Mouse (Mus musculus): ENCODE measurements at regions not wholly inside any gene's neighbourhood (a gene's known extent, or its start where the extent isn't known, plus 50 kb on each side); places are given as distances from the start of the nearest gene placed in this dataset.

DNA sequence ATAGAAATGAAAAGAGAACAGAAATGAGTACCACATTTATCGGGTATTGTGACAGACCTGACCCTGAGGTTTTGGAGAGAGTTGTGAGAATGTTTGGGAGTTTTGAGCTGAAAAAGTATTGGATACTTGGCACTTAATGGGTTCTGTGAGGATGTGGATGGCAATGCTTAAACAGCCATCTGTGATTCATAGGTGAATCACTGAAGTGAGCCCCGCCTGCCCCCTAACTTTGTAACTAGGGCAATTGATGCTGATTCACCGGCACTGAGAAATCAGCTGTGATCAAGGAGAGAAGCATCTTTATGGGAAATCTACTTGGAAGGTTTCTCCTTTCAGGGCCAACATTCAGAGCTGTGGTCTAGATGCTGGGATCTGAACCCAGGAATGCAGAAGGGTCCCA, 291.9 kb upstream of the Slc35b3 start:
- Histone ChIP-seq H3K9ac (ENCODE audit: low read depth, low read length) (no peak overlapping the region), H3K27ac (ENCODE audit: low read length) (no peak overlapping the region), H3K9me3 (ENCODE audit: control insufficient read depth, low read length) (no peaks in the 10 kb centered on the region), H3K4me1 (ENCODE audit: control insufficient read depth, insufficient read depth, low read length) (no peaks in the 10 kb centered on the region), H3K27me3 (replicated peaks; ENCODE audit: control insufficient read depth, insufficient read depth, low read length) (no peaks in the 10 kb centered on the region), H3K36me3 (ENCODE audit: control insufficient read depth, insufficient read depth, low read length) (no peaks in the 10 kb centered on the region), H3K4me3 (ENCODE audit: low read length) (no peak overlapping the region), H3K4me2 (ENCODE audit: low read depth, low read length) (no peak overlapping the region)
- no peak for ATAC-seq
- WGBS = 91% methylated on average over 3 of the region's 3 CpGs

DNA sequence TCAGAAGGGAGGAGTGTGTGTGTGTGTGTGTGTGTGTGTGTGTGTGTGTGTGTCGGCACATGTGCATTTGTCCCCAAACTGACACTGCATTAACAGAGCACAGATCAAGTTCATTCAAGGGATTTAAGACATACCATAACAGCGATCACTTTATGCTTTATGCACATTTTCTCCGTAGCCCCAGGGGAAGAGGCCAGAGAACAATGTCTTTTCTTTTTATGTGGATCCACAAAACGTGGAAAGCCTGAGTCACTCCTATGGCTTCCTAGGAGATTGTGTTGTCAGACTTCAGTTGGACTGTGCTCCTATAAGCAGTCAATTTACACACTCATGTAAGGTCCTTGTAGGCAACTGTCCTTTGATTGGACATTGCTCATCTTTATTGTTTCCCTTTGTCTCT, 289.4 kb upstream of the Slc35b3 start:
- 81% methylated on average over 4 of the region's 4 CpGs for WGBS
- no peak overlapping the region for H3K27ac ChIP-seq (ENCODE audit: low read length)
- no peak for ATAC-seq

DNA sequence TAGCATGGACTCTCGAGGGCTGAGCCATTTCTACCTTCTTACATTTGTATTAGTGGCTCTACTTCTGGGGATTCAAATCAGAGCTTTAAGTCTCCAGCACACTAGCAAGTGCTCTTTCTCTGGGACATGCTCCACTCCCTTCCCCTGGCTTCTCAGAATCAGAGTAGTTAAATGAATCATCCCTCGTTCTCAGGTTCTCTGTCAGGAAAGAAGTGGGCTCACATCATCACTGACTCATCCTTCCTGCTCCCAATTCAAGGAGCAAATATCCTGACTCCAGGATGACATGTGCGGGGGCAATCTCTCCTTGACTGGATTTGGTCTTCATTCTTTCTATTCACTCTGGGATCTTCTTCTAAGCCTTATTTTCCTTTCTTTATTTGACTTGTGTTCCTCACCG, 266.2 kb upstream of the Slc35b3 start:
- Histone ChIP-seq H3K36me3 (ENCODE audit: control insufficient read depth, insufficient read depth, low read length) (no peaks in the 10 kb centered on the region), H3K9ac (ENCODE audit: low read depth, low read length) (no peak overlapping the region), H3K27ac (ENCODE audit: low read length) (no peak overlapping the region), H3K4me3 (ENCODE audit: low read length) (no peak overlapping the region), H3K4me1 (ENCODE audit: control insufficient read depth, insufficient read depth, low read length) (no peaks in the 10 kb centered on the region), H3K9me3 (ENCODE audit: control insufficient read depth, low read length) (no peaks in the 10 kb centered on the region), H3K27me3 (replicated peaks; ENCODE audit: control insufficient read depth, insufficient read depth, low read length) (no peaks in the 10 kb centered on the region), H3K4me2 (ENCODE audit: low read depth, low read length) (no peak overlapping the region)
- 69% methylated on average over 4 of the region's 4 CpGs for WGBS
- no peak for ATAC-seq

More for the DNA sequence above, 289.4 kb upstream of the Slc35b3 start:
- H3K9me3 ChIP-seq (ENCODE audit: control insufficient read depth, low read length) = no peaks in the 10 kb centered on the region
- H3K36me3 ChIP-seq (ENCODE audit: control insufficient read depth, insufficient read depth, low read length) = no peaks in the 10 kb centered on the region
- no peak overlapping the region for H3K4me2 ChIP-seq (ENCODE audit: low read depth, low read length)
- H3K4me3 ChIP-seq (ENCODE audit: low read length) = no peak overlapping the region
- no peaks in the 10 kb centered on the region for H3K27me3 ChIP-seq (replicated peaks; ENCODE audit: control insufficient read depth, insufficient read depth, low read length)
- H3K9ac ChIP-seq (ENCODE audit: low read depth, low read length) = no peak overlapping the region
- H3K4me1 ChIP-seq (ENCODE audit: control insufficient read depth, insufficient read depth, low read length) = no peaks in the 10 kb centered on the region

DNA sequence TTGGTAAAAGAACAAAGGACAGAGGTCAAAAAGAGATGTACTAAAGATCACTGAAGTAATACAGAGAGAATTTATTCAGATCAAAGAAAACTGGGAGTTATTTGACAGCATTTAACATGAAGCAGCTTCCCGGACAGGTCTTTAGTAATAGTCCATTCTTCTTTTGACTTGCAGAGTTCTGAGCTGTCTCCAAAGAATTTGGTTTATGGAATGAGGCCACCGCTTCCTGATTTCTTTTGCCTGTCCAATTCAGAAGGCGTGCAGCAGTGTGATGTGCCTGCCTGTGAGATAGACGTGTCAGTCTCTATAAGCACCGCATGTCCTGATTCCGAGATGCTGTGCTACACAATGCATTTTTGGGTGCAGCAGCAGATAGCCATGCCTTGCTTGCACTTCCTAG, 265.0 kb upstream of the Slc35b3 start:
- no peak for ATAC-seq
- no peaks in the 10 kb centered on the region for H3K27me3 ChIP-seq (replicated peaks; ENCODE audit: control insufficient read depth, insufficient read depth, low read length)
- H3K4me3 ChIP-seq (ENCODE audit: low read length) = no peak overlapping the region
- H3K9ac ChIP-seq (ENCODE audit: low read depth, low read length) = no peak overlapping the region
- no peaks in the 10 kb centered on the region for H3K9me3 ChIP-seq (ENCODE audit: control insufficient read depth, low read length)
- no peak overlapping the region for H3K4me2 ChIP-seq (ENCODE audit: low read depth, low read length)
- H3K36me3 ChIP-seq (ENCODE audit: control insufficient read depth, insufficient read depth, low read length) = no peaks in the 10 kb centered on the region
- no peak overlapping the region for H3K27ac ChIP-seq (ENCODE audit: low read length)
- WGBS = 72% methylated on average over 6 of the region's 6 CpGs
- H3K4me1 ChIP-seq (ENCODE audit: control insufficient read depth, insufficient read depth, low read length) = no peaks in the 10 kb centered on the region

DNA sequence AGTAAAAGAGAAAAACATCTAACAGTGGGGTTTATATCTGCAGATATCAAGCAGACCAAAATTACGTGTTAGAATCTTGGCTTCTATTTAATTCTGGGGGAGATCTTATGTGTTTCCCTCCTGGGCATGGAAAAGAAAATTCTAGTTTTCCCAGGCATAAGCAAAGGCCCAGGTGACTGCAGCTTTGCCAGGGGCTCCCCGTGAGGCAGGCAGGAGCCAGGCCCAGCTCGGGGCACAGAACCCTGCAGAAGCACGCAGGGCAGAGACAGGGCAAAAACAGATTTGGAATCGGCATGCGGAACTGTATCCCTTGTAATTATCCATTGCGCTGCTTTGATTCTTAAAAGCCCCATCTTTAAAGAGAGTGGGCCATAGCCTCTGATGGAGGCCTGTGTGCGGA, 250.4 kb upstream of the Slc35b3 start:
- Histone ChIP-seq H3K36me3 (ENCODE audit: control insufficient read depth, insufficient read depth, low read length) (no peaks in the 10 kb centered on the region), H3K27me3 (replicated peaks; ENCODE audit: control insufficient read depth, insufficient read depth, low read length) (no peaks in the 10 kb centered on the region), H3K4me3 (ENCODE audit: low read length) (no peak overlapping the region), H3K4me2 (ENCODE audit: low read depth, low read length) (no peak overlapping the region), H3K9me3 (ENCODE audit: control insufficient read depth, low read length) (no peaks in the 10 kb centered on the region), H3K27ac (ENCODE audit: low read length) (no peak overlapping the region), H3K4me1 (ENCODE audit: control insufficient read depth, insufficient read depth, low read length) (no peaks in the 10 kb centered on the region), H3K9ac (ENCODE audit: low read depth, low read length) (no peak overlapping the region)
- WGBS = 88% methylated on average over 8 of the region's 8 CpGs
- no peak for ATAC-seq

DNA sequence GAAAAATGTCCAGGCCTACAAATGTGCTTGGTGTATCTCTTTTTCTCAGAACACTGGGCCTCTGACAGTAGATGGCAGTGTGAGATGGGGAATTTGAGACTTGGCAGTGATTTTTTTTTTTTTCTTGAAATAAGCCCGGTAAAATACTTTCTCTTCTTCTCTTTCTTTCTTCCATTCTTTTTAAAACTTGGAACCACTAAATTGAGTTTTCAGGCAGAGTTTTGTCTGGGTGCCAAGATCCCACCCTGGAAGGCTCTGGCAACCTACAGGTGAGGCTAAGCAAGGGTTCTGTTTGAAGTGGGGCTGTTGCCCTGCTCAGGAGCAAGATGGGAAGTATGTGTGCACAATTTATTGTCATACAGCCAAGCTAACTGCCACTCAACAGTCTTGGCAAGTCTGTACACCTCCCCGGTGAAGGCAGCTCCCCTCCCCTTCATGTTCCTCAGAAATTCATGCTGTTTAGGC, 223.1 kb upstream of the Slc35b3 start:
- H3K4me3 ChIP-seq (ENCODE audit: low read length) = no peak overlapping the region
- ATAC-seq = no peak
- no peak overlapping the region for H3K9ac ChIP-seq (ENCODE audit: low read depth, low read length)
- WGBS = 19% methylated on average over 2 of the region's 2 CpGs
- no peak overlapping the region for H3K4me2 ChIP-seq (ENCODE audit: low read depth, low read length)
- no peak overlapping the region for H3K27ac ChIP-seq (ENCODE audit: low read length)
- no peaks in the 10 kb centered on the region for H3K27me3 ChIP-seq (replicated peaks; ENCODE audit: control insufficient read depth, insufficient read depth, low read length)
- H3K36me3 ChIP-seq (ENCODE audit: control insufficient read depth, insufficient read depth, low read length) = no peaks in the 10 kb centered on the region
- no peaks in the 10 kb centered on the region for H3K9me3 ChIP-seq (ENCODE audit: control insufficient read depth, low read length)
- H3K4me1 ChIP-seq (ENCODE audit: control insufficient read depth, insufficient read depth, low read length) = no peaks in the 10 kb centered on the region

DNA sequence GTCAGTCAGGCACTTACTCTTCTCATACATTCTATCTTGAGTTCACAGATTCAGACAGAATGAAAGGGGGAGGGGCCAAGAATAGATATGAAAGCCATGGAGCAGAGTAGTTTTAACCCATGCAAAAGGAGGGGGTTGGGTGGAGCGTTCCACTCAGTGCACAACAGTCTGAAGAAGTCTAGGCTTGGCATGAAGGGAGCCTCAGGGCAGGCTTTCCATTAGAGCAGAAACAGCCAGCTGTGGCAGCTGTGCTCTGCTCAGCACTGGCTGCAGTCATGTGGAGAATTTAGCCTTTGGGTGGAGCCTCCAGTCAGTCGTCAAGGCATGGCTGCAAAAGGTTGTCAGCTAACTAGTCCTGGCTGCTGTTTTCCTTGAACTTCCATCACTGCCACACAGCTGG, 201.3 kb upstream of the Slc35b3 start:
- no peak overlapping the region for H3K4me2 ChIP-seq (ENCODE audit: low read depth, low read length)
- no peaks in the 10 kb centered on the region for H3K27me3 ChIP-seq (replicated peaks; ENCODE audit: control insufficient read depth, insufficient read depth, low read length)
- no peaks in the 10 kb centered on the region for H3K9me3 ChIP-seq (ENCODE audit: control insufficient read depth, low read length)
- no peaks in the 10 kb centered on the region for H3K4me1 ChIP-seq (ENCODE audit: control insufficient read depth, insufficient read depth, low read length)
- ATAC-seq = no peak
- no peak overlapping the region for H3K27ac ChIP-seq (ENCODE audit: low read length)
- H3K36me3 ChIP-seq (ENCODE audit: control insufficient read depth, insufficient read depth, low read length) = no peaks in the 10 kb centered on the region
- WGBS = 55% methylated on average over 2 of the region's 2 CpGs
- no peak overlapping the region for H3K4me3 ChIP-seq (ENCODE audit: low read length)
- no peak overlapping the region for H3K9ac ChIP-seq (ENCODE audit: low read depth, low read length)

DNA sequence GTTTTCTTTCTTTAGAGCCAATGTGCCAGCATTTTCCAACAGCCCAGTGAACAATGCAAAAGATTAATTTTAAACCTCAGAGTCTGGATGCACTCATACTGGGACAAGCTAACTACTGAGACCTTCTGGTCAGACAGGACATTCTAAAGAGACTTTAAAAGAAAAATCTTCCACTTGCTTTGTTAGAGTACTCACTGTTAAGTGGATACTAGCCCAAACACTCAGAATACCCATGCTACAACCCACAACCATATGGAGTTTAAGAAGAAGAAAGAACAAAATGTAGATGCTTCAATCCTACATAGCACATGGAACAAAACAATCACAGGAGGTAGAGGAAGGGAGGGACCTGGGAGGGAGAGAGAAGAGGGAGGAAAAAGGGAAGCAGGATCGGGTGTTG, 167.3 kb upstream of the Slc35b3 start:
- ATAC-seq = no peak
- no peak overlapping the region for H3K4me2 ChIP-seq (ENCODE audit: low read depth, low read length)
- no peaks in the 10 kb centered on the region for H3K4me1 ChIP-seq (ENCODE audit: control insufficient read depth, insufficient read depth, low read length)
- no peaks in the 10 kb centered on the region for H3K36me3 ChIP-seq (ENCODE audit: control insufficient read depth, insufficient read depth, low read length)
- H3K27me3 ChIP-seq (replicated peaks; ENCODE audit: control insufficient read depth, insufficient read depth, low read length) = no peaks in the 10 kb centered on the region
- H3K9ac ChIP-seq (ENCODE audit: low read depth, low read length) = no peak overlapping the region
- no peak overlapping the region for H3K27ac ChIP-seq (ENCODE audit: low read length)
- 67% methylated on average over 1 of the region's 1 CpGs for WGBS
- H3K9me3 ChIP-seq (ENCODE audit: control insufficient read depth, low read length) = no peaks in the 10 kb centered on the region
- H3K4me3 ChIP-seq (ENCODE audit: low read length) = no peak overlapping the region

DNA sequence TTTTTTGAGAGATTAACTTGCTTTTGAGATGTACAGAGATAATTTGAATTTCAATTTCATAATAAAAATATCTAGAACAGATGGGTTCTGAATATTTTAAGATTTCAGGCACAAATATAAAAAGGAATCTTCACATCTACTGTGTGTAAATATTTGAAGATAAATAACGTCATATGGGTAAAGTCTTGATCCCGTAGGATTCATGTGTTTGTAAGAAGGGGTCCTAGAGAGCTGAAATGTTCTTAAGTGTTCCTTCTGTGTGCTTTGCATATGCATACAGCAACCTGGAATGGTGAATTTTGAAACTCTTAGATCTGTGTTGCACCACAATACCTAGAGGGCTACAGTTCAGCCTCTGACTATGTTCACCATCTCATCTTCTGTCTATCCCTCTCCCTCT, 131.4 kb upstream of the Slc35b3 start:
- Histone ChIP-seq H3K4me3 (ENCODE audit: low read length) (no peak overlapping the region), H3K36me3 (ENCODE audit: control insufficient read depth, insufficient read depth, low read length) (no peaks in the 10 kb centered on the region), H3K27ac (ENCODE audit: low read length) (no peak overlapping the region), H3K9me3 (ENCODE audit: control insufficient read depth, low read length) (no peaks in the 10 kb centered on the region), H3K9ac (ENCODE audit: low read depth, low read length) (no peak overlapping the region), H3K27me3 (replicated peaks; ENCODE audit: control insufficient read depth, insufficient read depth, low read length) (no peaks in the 10 kb centered on the region), H3K4me1 (ENCODE audit: control insufficient read depth, insufficient read depth, low read length) (no peaks in the 10 kb centered on the region), H3K4me2 (ENCODE audit: low read depth, low read length) (no peak overlapping the region)
- WGBS = 72% methylated on average over 2 of the region's 2 CpGs
- no peak for ATAC-seq

DNA sequence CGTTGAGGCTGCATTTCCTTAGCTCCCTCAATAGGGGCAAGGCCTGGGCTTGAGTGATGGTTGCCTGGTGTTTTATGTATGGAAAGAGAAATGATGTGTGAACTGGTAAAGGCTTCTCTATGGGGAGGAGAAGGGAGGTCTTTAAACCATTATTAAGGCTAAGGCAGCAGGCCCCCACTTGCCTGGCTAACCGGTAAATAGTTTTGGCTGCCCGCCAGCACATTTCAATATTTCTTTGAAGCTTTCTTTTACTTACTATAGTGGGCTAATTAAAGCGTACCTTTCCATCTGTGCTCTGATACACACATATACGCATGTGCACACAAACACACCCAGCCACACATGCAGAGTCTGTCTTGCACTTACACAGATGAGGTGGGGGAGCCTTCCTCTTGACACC, 123.9 kb upstream of the Slc35b3 start:
- Histone ChIP-seq H3K27me3 (replicated peaks; ENCODE audit: control insufficient read depth, insufficient read depth, low read length) (no peaks in the 10 kb centered on the region), H3K27ac (ENCODE audit: low read length) (no peak overlapping the region), H3K9ac (ENCODE audit: low read depth, low read length) (no peak overlapping the region), H3K4me3 (ENCODE audit: low read length) (no peak overlapping the region), H3K36me3 (ENCODE audit: control insufficient read depth, insufficient read depth, low read length) (no peaks in the 10 kb centered on the region), H3K4me2 (ENCODE audit: low read depth, low read length) (no peak overlapping the region), H3K4me1 (ENCODE audit: control insufficient read depth, insufficient read depth, low read length) (no peaks in the 10 kb centered on the region), H3K9me3 (ENCODE audit: control insufficient read depth, low read length) (no peaks in the 10 kb centered on the region)
- WGBS = 68% methylated on average over 5 of the region's 5 CpGs
- no peak for ATAC-seq

Measured in intestine, embryonic 16.5 days (tissue).